Mouse (Mus musculus): ENCODE data around the gene Spesp1.

Gene Spesp1

DNA sequence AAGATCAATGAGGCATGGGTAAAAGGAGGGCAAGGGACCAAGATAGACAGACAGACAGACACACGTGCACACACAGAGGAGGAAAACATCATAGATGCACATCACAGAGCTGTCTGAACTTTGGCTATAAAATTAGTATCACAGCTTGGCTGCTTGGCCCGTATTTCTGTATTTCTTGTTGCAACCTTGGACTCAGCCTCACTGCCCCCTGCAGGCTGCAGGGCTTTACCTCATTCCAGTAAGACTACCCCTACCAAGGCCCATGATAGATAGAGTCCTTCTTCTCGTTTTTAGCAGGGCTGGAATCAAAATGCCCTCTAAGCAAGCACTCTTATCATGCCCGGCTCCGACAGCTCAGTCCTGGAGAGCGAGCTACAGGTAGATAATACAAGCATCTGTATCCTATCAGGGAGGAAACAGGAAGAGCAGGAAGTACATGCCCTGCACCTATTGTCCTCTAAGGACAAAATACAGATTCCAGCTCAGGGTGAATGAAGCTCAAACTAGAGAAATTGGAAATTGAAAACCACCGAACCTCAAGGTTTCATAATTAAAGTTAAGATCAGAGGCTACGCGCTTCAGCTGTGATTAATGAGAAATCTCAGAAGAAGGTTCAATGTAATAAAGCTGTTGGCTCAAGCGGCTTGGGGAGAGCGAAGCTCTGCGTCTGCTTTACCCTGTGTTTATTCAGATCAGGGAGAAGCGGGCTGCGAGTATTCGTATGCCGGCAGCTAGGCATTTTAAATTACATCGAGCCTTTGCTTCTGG is 36.2 kb downstream of the Spesp1 start:
- peak; percentile 45 for DNase-seq (ENCODE audit: low spot score)

DNA sequence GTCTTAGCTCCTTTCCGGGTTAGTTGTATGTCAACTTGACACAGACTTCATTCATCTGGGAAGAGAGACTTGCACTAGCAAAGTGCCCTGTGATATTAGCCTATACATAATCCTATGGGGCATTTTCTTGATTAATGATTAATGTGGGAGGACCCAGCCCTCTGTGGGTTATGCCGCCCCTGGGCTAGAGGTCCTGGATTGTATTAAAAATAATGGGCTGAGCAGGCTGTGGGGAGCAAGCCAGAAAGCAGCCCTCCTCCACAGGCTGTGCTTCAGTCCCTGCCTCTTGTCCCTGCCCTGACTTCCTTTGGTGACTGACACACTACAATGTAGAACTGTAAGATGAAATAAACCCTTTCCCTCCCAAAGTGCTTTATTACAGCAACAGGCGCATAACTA is 37.4 kb downstream of the Spesp1 start:
- no peak for DNase-seq (ENCODE audit: low spot score)

DNA sequence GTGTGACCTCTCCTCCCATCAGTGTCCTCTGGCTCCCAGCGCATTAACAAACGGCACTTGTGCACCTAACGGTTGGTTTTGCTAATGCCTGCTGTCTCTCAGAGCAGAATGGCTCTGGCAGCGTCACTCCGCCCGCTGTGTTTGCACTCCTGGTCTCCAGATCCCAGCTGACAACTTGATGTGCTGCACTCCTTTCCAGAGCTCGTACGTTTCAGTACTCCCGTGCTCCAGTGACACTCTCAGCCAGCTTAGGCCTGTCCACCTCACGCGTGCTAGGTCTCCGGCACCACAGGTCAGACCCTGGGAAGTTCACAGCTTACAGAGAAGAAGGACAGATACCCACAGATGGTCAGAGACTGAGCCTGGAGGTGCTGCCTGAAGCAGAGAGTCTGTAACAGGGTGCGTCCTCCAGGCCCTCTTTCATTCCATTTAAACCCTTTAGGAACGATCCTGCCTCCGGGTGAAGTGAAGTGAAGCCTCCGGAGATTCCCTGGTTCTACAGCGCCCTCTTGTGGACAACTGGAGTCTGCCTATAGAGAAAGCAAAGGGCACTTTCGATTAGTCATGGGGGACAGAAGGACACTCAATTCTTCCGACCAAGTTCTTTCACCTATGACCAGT is 37.9 kb downstream of the Spesp1 start:
- DNase-seq (ENCODE audit: low spot score), result peak; percentile 97

DNA sequence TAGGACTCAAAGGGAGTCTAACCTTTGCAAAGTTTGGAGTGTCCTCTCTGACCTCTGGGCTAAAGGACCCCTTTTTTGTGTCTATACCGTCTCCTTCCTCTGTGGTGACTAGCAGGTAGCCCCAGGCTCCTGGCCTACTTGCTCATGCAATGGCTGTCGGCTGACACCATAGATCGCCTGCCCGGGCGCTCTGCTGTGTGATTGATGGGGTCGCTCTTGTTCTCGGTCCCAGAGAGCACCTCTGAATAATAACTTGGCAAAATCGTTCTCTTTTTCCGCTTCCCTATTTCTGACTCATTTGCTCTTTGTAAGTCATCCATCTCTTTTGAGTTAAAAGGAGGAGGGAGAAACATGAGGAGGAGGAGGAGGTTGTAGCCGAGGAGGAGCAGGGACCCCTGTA is 42.0 kb downstream of the Spesp1 start:
- DNase-seq (ENCODE audit: low spot score), result no peak

DNA sequence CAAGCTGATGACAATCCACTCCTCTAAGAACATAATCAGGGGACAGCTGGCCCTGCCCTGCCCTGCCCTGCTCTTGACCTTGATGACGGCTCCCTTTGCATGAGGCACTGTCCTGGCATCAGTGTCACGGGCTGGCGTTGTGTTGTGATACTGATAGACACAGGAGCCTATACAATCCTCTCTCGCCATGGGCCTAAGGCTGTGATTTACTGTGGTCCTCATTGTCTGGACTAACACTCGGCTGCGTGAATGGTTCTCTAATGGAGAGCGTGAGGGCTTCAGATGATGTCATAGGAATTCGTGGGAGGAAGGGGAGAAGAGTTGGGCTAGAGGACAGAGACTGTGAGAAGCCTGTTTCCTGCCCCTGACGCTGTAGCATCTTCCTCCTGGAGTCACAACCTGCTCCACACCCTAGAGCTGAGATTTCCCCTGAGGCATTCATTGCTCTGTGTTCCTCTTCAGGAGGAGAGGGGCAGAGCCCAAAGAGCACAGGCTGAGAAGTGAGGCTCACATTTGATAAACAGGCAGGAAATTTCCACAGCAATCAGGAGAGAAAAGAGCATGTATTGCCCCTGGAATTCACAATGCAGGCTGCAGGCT is 44.5 kb downstream of the Spesp1 start:
- peak; percentile 45 for DNase-seq (ENCODE audit: low spot score)

DNA sequence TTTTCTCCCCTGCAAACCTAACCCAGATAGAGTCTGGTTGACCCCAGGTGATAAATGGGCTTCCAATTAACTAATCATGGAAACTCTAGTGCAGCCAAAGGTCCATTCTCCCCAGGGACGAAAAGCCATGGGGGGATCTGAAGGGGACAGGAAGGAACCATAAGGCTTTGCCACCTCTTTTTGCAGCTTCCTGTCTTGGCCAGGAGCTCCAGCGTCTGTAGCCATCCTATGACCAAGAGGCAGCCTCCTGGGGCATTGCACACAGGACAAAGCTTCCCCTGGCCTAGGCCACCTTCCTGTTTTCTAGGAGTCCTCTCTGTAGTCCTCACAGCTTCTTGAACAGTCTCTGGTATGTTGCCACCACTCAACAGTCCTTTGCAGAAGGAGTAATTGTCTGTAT is 46.5 kb downstream of the Spesp1 start:
- DNase-seq (ENCODE audit: low spot score), result no peak

DNA sequence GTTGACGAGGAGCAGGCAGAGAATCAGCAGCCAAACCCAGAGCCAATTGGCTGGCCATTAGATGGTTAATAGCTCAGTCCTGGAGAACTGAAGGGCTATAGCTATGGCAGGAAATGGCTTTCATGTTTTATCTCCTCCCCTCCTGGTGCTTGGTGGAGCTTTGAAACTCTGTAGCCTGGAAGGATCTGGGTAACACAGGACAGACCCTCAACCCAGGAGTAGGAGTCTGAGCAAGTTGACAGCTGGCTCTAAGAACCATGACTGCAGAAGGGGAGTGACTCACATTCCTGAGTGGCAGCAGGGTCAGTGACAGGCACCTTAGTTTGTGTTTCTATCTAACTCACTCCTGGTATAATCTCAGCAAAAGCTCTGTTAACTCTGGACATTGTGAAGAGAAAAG is 49.4 kb downstream of the Spesp1 start:
- no peak for DNase-seq (ENCODE audit: low spot score)

DNA sequence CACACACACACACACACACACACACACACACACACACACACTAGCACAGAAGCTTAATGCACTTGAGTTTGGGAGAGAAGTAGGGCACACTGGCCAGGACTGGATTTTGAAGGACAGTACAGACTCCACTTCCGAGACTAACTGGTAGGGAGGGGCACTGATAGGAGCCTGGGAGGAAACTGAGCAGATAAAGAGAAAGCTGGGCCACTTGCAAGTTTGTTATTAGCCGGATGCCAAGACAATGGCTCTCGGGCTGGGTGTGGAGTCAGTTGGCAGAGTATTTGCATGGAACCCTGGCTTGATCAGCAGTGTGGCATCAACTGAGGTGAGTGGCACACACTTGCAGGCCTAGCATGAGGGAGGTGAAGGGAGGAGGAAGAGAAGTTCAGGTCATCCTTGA is 51.0 kb downstream of the Spesp1 start:
- no peak for DNase-seq (ENCODE audit: low spot score)

DNA sequence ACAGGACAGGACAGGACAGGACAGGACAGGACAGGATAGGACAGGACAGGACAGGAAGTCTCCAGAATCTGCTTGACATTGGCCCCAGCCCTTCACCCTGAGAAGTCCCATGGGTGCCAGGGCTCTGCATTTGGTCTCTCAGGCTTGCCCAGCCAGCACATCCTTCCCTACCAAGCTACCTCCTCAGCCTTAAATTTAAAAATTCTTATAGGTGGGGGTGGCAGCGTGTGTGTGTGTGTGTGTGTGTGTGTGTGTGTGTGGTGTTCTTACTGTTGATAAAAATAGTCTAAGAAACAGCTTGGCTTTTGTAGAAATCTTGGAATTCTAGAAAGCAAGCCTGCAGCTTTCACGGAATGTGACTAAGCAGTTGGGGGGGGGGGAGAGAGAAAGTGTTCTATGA is 52.0 kb downstream of the Spesp1 start:
- DNase-seq (ENCODE audit: low spot score), result no peak

DNA sequence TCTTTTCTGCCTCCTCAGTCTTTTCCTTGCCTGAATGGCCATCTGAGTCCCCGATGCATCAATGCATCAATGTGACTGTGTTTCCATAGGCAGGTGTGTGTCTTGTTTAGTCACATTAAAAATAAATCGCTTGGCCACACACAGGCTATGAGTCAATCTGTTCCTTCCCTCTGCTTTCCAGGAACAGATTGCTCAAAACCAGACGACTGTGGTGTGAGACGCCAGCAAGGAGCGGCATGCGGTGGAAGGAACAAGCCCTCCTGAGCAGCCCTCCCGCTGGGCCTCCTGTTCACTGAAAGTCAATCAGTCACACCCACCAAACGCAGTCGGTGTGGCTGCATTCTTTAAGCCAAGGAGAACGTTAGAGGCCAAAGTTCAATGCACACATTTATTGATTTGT is 59.5 kb downstream of the Spesp1 start:
- DNase-seq (ENCODE audit: low spot score), result peak; percentile 69

DNA sequence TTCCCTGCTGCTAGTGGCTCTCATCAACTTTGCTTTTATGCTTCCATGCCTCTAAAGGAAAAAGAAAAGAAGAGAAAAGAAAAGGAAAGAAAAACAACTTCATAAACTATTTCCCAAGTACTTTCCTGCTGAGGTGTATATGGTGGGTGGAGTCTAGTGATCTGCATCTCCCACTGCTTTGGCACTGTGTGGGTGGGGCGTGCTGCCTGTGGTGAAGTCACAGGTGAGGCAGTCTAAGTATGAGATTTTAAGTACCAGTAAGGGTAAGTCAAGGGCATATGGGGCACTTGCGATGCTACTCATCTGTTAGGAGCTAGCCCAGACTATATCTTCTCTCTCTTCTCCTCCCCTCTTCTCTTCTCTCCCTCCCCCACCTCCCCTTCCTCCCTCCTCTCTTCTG is 60.0 kb downstream of the Spesp1 start:
- no peak for DNase-seq (ENCODE audit: low spot score)
